Mouse (Mus musculus) layer of hippocampus, adult 6 months (tissue): ENCODE measurements around the gene Gpr21. TPM values are rescaled to one million over a fixed set of nuclear protein-coding genes. Genes with fewer than 3 reads are reported as not detected.

Experiments used
- long read RNA-seq, 2 experiments: library from polyadenylated mRNA; unstranded; transcript quantifications; one replicate each; pipeline ENCODE4 v2.0.0; 2019 to 2020
- polyA plus RNA-seq: library from polyadenylated mRNA; unstranded; fragments of <200 nt; fragmentation: Nextera tagmentation; gene quantifications from 2 replicates; pipeline ENCODE4 v1.2.3, GENCODE M21; 2021

Gpr21 gene
- polyA plus RNA-seq: 0.09 and 0.14 TPM in 2 replicates
- long read RNA-seq, experiment 1, partial matches to known transcripts: 0 of 3 reads
- long read RNA-seq, experiment 1, other reads (novel, unspliced or antisense): 0 of 3 reads
- long read RNA-seq, experiment 2: 0 reads

DNA sequence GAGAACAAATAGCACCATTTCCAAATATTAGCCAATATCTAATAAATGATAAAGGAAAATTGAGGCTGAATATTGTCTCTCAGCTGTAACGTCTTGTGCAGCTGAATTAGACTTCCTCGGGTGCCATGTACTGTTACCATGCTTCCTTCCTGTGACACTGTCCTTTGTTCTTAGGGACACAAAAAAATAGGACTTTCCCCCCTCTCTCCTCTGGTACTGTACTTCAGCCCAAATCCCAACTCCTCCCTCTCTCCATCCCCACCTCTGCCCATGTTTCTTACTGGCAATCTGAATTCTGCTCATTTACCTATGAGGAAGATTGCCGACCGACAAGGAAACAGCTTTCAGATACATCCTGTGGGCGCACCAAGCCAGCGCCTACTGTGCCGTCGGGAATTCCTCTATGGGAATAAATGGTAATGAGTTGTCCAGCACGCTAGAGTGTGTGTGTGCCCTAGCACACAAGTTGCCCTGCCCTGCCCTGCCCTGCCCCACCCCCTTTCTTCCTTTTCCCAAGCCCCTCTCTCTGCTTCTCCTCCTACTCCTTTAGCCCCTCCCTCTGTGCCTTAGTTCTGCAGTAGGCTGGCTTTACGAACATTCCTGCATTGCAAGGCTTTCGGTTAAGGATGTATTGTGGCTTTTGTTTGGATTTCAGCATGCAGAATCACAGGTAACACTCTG lies at the start of gene Gpr21:
Gpr21 (plus strand) TSS at position 303 of the 681 bp plus-strand sequence.

Other genes starting within 250 kb of the Gpr21 start
- not detected in 2 replicates for gene Olfr368, start 189.8 kb upstream of the Gpr21 start, polyA plus RNA-seq
- gene Pdcl, start 157.0 kb upstream of the Gpr21 start, polyA plus RNA-seq: 14.1 and 17.3 TPM in 2 replicates
- 7.4 and 8.0 TPM in 2 replicates for gene Rc3h2, start 93.4 kb upstream of the Gpr21 start, polyA plus RNA-seq
- 3.1 and 3.9 TPM in 2 replicates for gene Zbtb26, start 73.2 kb upstream of the Gpr21 start, polyA plus RNA-seq
- 1.8 and 2.9 TPM in 2 replicates for gene Zbtb6, start 73.2 kb upstream of the Gpr21 start, polyA plus RNA-seq
- gene Rabgap1, start 73.1 kb upstream of the Gpr21 start, polyA plus RNA-seq: 17.2 and 22.1 TPM in 2 replicates
- gene Strbp, start 187.5 kb downstream of the Gpr21 start, polyA plus RNA-seq: 30.9 and 37.4 TPM in 2 replicates